Mouse (Mus musculus): ENCODE results near the gene Tshz3.

Gene Tshz3

GRCm38 (mm10) chr7:36786713-36787421 is 88.9 kb downstream of the Tshz3 start:
- no peak for DNase-seq (ENCODE audit: low spot score)

DNA sequence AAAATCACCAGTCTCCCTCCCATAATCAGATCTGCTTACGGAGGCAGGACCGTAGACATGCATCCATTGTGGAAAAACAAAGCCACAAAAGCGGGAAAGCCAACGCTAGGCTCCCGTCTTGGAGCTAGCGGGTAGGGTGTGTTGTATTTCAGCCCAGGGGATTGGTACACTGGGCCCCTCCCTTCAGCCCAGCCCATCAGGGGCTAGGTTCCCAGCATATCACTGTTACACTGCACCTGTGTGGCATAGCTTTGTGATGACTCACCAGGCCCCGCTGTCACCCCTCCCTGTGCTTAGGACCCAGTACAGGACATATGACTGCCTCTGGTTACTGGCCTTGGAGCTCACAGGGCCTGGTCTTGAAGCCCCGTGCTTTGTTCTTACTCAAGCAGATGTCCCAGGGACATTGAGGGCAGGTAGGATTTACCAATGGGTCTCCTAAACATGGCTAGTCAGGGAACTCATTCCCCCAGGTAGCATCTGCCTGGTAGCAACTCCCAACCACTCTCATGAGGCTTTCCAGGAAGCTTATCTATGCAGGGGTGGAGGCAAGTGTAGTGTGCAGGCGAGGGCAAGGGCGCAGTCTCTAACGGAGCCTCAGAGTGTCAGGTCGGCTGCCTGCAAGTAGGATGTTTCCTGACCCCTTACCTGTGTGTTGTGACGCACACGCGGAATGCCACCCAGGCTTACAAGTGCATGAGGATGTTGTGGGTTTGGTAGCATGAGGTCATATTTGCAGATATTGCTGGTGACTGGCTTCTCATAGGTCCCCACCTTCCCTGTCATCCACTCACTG is 98.7 kb downstream of the Tshz3 start:
- DNase-seq (ENCODE audit: low spot score) = no peak
